Mouse (Mus musculus) small intestine, adult 2 months (tissue): ENCODE measurements around the gene Olfr543.

Experiments used
- CTCF ChIP-seq: fragments of 200-500 bp; IDR thresholded peaks from 2 replicates; pipeline ENCODE4 v1.5.1; 2012; ENCODE audit warnings: low read depth, mild to moderate bottlenecking, control low read depth, inconsistent platforms, low read length, moderate library complexity, mixed read lengths; ENCODE audit not compliant: insufficient replicate concordance, insufficient read length; ENCODE audit errors: extremely low read depth
- POLR2A ChIP-seq: fragments of 200-500 bp; IDR thresholded peaks from 2 replicates; pipeline ENCODE4 v1.6.1; 2012; ENCODE audit warnings: low read depth, mild to moderate bottlenecking, control low read depth, inconsistent platforms, low read length, moderate library complexity

- no peak for TF ChIP-seq POLR2A
- no peak for TF ChIP-seq CTCF
These were observed 2.6 kb downstream of the Olfr543 start for GRCm38 (mm10) chr7:102478926-102479325.
